Comparison of ENCODE assay signal across 8 mouse cellular contexts in genomic region chr14:31428211-31429003, GRCm38 (mm10). TPM values are rescaled to one million over a fixed set of nuclear protein-coding genes. Genes with fewer than 3 reads are reported as not detected.
DNase-seq lines count a peak whose midpoint lies in the region; ATAC-seq lines count a peak whose summit lies in the region.

No protein-coding gene starts in this region.

- peak; percentile 37; the same call in 1 of the 2 replicates for ATAC-seq in common myeloid progenitor, adult 5-6 weeks (replicated peaks; ENCODE audit: low read depth, poor library complexity, severe bottlenecking)
- ATAC-seq in erythroblast, adult 5-6 weeks (replicated peaks; ENCODE audit: low FRiP score, poor library complexity, severe bottlenecking), result no peak

- DNase-seq in ovary, postnatal 36 days (ENCODE audit: low spot score), result peak; percentile 63
- DNase-seq in ovary, postnatal 10 days (ENCODE audit: low spot score), result no peak
- peak; percentile 80 for DNase-seq in heart, postnatal 14 days
- peak; percentile 55 for DNase-seq in layer of hippocampus, adult 9-10 months (ENCODE audit: low spot score)
- DNase-seq in lung, postnatal 36 days, result peak; percentile 72
- no peak for DNase-seq in embryo, embryonic 11 days

- intact Hi-C loops in heart, postnatal 14 days (cut with DNase I), result no loop called here

RNA-seq across cellular contexts. Expression of gene Sh3bp5, which starts 7.5 kb away (rescaled TPM):
- total RNA-seq in common myeloid progenitor, adult 5-6 weeks (2017), result 4.0 and 6.2 TPM in 2 replicates
- 10 to 100 TPM; 44.4 to 47.3 TPM for total RNA-seq in heart, postnatal 14 days (2021)
- total RNA-seq in erythroblast, adult 5-6 weeks (2015; ENCODE audit: low replicate concordance), result 8.5 and 15.3 TPM in 2 replicates
- 8.1 and 11.1 TPM in 2 replicates for total RNA-seq in erythroblast, adult 5-6 weeks (2017; ENCODE audit: low replicate concordance)

Comparison
In these comparisons a context has a peak if more than half of its experiments do, and no peak if none do; other contexts are left out.
1. DNase-seq: peak in ovary, postnatal 36 days (single experiment), heart, postnatal 14 days (2 of 2), layer of hippocampus, adult 9-10 months (single experiment) and lung, postnatal 36 days (single experiment); none in ovary, postnatal 10 days (single experiment) and embryo, embryonic 11 days (single experiment).